Mouse (Mus musculus) left cerebral cortex, postnatal 10 days (tissue): ENCODE measurements around the gene Mamdc2. TPM values are rescaled to one million over a fixed set of nuclear protein-coding genes. Genes with fewer than 3 reads are reported as not detected.
A peak's percentile ranks its signal among the peaks of the same experiment; 100 is the strongest.
"Not testable (repeated sequence)": the region's sequence is repeated elsewhere in the genome, so short reads cannot be mapped to it uniquely, and the experiment has no call there.

Experiments
- DNase-seq, 2 experiments: peaks; one replicate each; pipeline ENCODE4 v3.0.0; 2021 to 2022; ENCODE audit warnings: low spot score in 2 of 2, mixed read lengths in 1 of 2; ENCODE audit errors: extremely low spot score in 1 of 2
- intact Hi-C: fragments of 180-260 bp; cut with DNase I; formaldehyde crosslinking; loops from one replicate; pipeline ENCODE4 v1.15.1; 2025
- total RNA-seq, 2 experiments: library from RNA; stranded (reverse); gene quantifications; 2 replicates each; pipeline ENCODE4 v1.2.3; 2021

Gene Mamdc2
- 1 to 10 TPM; 2.9 to 3.7 TPM for total RNA-seq

- peak in 1 of 2 experiments; percentile 38 for DNase-seq
- intact Hi-C loops, result no loop called here
Observed at GRCm38 (mm10) chr19:23447988-23448497, at the start of gene Mamdc2. Gene Mamdc2 (minus strand): TSS chr19:23448442.

- intact Hi-C loops, result no loop called here
- DNase-seq, result no peak
Observed at GRCm38 (mm10) chr19:23498011-23498410, 49.8 kb upstream of the Mamdc2 start.

GRCm38 (mm10) chr19:23497171-23497917 lies 49.1 kb upstream of the Mamdc2 start:
- intact Hi-C loops, result no loop called here

GRCm38 (mm10) chr19:23496536-23496935 lies 48.3 kb upstream of the Mamdc2 start:
- intact Hi-C loops, result no loop called here

More at GRCm38 (mm10) chr19:23497171-23497917, 49.1 kb upstream of the Mamdc2 start:
- DNase-seq, result no peak

GRCm38 (mm10) chr19:23492663-23493062 lies 44.4 kb upstream of the Mamdc2 start:
- peak in 1 of 2 experiments; percentile 34 for DNase-seq
- intact Hi-C loops, result no loop called here

More at GRCm38 (mm10) chr19:23496536-23496935, 48.3 kb upstream of the Mamdc2 start:
- DNase-seq, result no peak

GRCm38 (mm10) chr19:23490703-23491102 lies 42.5 kb upstream of the Mamdc2 start:
- DNase-seq, intact Hi-C loops: not testable (repeated sequence)

- no peak for DNase-seq
- intact Hi-C loops, result no loop called here
Observed at GRCm38 (mm10) chr19:23489780-23490179, 41.5 kb upstream of the Mamdc2 start.

DNA sequence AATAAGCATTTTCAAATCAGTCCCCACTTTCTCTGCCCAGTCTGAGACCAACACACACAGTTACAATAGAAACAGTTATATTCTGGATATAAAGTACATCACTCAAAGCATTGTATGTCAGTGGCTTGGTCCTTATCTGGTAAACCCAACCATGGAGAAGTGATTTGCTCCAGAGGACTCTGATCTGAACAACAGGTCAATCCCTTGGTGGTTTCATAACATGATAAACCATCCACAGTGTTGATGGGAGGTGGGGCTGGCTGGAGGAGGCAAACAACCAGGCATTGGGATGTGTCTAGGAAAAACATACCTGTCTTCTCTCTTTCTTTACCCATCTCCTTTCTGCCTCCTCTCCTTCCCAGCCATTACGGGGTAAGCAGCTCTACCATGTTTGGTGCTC lies 39.2 kb upstream of the Mamdc2 start:
- DNase-seq, result no peak
- intact Hi-C loops, result no loop called here

GRCm38 (mm10) chr19:23486631-23487270 lies 38.5 kb upstream of the Mamdc2 start:
- intact Hi-C loops, result no loop called here
- no peak for DNase-seq

DNA sequence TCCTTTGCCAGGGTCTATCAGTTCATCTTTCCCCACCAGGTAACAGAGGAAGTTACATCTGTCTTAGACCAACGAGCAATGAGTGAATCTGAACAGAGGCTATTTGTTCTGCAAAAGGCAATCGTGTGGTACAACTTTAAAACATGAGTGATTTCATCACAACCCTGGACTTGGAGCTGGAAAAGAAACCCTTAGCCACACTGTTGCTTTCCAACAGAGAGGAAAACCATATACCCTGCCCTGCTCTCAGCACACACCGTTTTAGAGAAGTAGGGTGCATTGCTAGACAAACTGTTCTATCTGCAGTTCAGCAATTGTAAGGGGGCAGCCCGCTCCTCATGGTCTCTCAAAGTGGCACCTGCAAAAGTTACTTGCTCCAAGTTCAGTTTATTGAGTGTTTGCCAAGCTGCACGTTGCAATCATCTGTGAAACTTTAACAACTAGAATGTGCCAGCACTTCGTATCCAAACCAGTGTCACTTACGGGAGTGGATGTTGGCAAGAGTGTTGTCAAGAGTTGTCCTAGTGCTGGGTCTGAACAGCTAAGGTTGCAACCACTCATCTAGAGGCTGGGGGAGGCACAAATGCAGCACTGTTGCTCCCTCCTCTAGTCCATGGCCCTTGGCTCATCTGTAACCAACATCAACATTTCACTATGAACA lies 37.8 kb upstream of the Mamdc2 start:
- intact Hi-C loops, result no loop called here
- no peak for DNase-seq

- intact Hi-C loops, DNase-seq: not testable (repeated sequence)
Observed at GRCm38 (mm10) chr19:23482571-23482970, 34.3 kb upstream of the Mamdc2 start.

DNA sequence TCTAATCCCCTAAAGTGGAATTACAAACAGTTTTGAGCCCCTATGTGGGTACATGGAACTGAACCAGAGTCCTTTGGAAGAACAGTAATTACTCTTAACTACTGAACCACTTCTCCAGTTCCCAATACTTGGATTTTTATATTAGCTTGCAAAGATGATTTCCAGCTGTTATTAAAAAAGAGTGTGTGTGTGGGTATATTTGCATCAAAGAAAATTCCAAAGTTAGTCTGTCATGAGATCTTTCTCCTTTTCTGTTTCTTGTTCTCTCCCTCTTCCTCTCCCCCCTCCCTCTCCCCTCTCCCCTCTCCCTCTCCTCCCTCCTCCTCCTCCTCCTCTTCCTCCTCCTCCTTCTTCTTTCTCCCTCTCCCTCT lies 31.3 kb upstream of the Mamdc2 start:
- intact Hi-C loops, result no loop called here
- DNase-seq, result no peak

GRCm38 (mm10) chr19:23478895-23479596 lies 30.8 kb upstream of the Mamdc2 start:
- DNase-seq, result peak in 1 of 2 experiments; percentile 41
- intact Hi-C loops, result no loop called here

DNA sequence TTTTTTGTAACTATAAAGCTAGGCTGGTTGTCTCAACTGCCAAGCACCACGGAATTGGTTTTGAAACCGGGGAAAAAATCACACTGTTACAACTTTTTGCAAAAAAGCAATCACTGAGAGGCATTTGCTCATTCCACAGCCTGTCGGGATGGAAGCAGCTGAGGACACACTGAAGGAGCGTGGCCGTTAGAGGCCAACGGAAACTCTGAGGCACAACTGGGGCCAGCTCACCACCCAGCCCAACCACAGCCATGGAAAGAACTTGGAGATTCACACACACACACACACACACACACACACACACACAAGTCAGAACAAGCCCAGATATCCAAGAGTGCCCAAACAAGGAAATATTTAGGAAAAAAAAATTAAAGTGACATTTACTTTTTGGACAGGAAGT lies 29.6 kb upstream of the Mamdc2 start:
- intact Hi-C loops, result no loop called here
- DNase-seq, result no peak

DNA sequence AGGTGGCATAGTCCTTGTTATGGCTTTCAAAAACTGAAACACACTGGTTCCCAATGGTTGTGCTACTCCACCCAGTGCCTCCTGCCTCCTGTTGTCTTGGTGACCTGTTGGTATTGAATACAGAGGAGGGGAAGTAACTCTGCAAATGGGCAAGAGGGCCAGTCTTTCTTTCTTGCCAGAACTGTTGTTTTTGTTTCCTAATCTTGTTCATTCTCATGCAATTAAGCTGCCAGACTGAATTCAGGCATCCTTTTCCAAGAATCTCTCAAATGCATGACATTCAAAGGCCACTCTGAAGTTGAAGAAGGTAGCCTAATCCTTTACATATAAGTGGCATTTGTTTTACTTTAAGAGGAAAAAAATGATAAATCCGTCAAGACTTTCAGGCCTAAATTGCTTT lies 19.6 kb upstream of the Mamdc2 start:
- intact Hi-C loops, result no loop called here
- DNase-seq, result no peak

GRCm38 (mm10) chr19:23467011-23467410 lies 18.8 kb upstream of the Mamdc2 start:
- intact Hi-C loops, result no loop called here
- no peak for DNase-seq

GRCm38 (mm10) chr19:23457492-23457891 lies 9.2 kb upstream of the Mamdc2 start:
- DNase-seq, result no peak
- intact Hi-C loops, result no loop called here

DNA sequence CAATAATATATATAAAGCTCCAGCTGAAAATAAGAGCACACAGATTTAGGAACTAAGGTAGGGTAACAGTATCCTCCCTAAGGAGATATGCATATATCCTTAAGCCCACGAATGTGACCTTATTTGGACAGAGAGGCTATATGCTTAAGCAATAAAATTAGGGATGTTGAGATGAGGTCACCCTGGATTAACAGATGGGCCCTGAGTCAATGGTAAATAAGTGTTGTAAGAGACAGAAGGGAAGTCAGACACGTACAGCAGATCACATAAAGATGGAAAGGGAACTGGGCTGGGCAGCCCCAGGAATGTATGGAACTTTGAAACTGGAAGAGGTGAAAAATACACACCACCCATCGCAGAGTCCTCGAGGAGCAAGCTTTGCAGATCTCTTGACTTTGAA lies 3.1 kb upstream of the Mamdc2 start:
- intact Hi-C loops, result no loop called here
- no peak for DNase-seq
